Mouse (Mus musculus) liver, embryonic 15.5 days (tissue): ENCODE data around the gene Agap1. TPM values are rescaled to one million over a fixed set of nuclear protein-coding genes. Genes with fewer than 3 reads are reported as not detected.

Experiments
- ATAC-seq: fragments of 200-750 bp; cut with Nextera tagmentation; 2 replicates; pipeline ENCODE4 v1.8.0; 2017; ENCODE audit warnings: moderate number of reproducible peaks, mild to moderate bottlenecking, moderate library complexity; ENCODE audit not compliant: insufficient read depth
- H3K27ac ChIP-seq: fragments of 300-500 bp; sonication (generic); replicated peaks from 2 replicates; pipeline ENCODE4 v1.5.1; 2015; ENCODE audit warnings: mild to moderate bottlenecking, inconsistent platforms
- H3K27me3 ChIP-seq: fragments of 300-500 bp; sonication (generic); 2 replicates; pipeline ENCODE4 v1.6.1; 2015; ENCODE audit warnings: mild to moderate bottlenecking, inconsistent platforms
- H3K36me3 ChIP-seq: fragments of 300-500 bp; sonication (generic); replicated peaks from 2 replicates; pipeline ENCODE4 v1.6.1; 2015; ENCODE audit warnings: moderate library complexity, mild to moderate bottlenecking, inconsistent platforms
- H3K4me1 ChIP-seq: fragments of 300-500 bp; sonication (generic); replicated peaks from 2 replicates; pipeline ENCODE4 v1.6.1; 2015; ENCODE audit warnings: inconsistent platforms
- H3K4me2 ChIP-seq: fragments of 300-500 bp; sonication (generic); 2 replicates; pipeline ENCODE4 v1.6.1; 2015; ENCODE audit warnings: moderate library complexity, mild to moderate bottlenecking, inconsistent platforms
- H3K4me3 ChIP-seq: fragments of 300-500 bp; sonication (generic); replicated peaks from 2 replicates; pipeline ENCODE4 v1.5.1; 2015; ENCODE audit warnings: mild to moderate bottlenecking, inconsistent platforms
- H3K9ac ChIP-seq: fragments of 300-500 bp; sonication (generic); 2 replicates; pipeline ENCODE4 v1.6.1; 2015; ENCODE audit warnings: moderate library complexity, mild to moderate bottlenecking, inconsistent platforms
- H3K9me3 ChIP-seq: fragments of 300-500 bp; sonication (generic); replicated peaks from 2 replicates; pipeline ENCODE4 v1.6.1; 2016; ENCODE audit warnings: inconsistent platforms
- WGBS: fragments of 180-500 bp; shearing (Covaris S2); methylation state at CpG from one replicate; pipeline ENCODE4 v1.1.7; 2015; ENCODE audit warnings: mixed read lengths; ENCODE audit not compliant: insufficient replicate concordance; 5-methylcytosine and 5-hydroxymethylcytosine counted together
- polyA plus RNA-seq: library from polyadenylated mRNA; unstranded; fragments of >200 nt; fragmentation: Nextera tagmentation; extraction: Ambion mirVana; gene quantifications from 2 replicates; pipeline ENCODE4 v1.2.1, GENCODE M21; 2015

Agap1 gene
- polyA plus RNA-seq, 1 experiment from 2014 or later = 1.3 TPM

- Histone ChIP-seq H3K36me3 (no peaks in the 10 kb centered on the region), H3K4me3 (peak overlapping the region; percentile 58), H3K9ac (peak overlapping the region; percentile 15; the same call in 1 of the 2 replicates), H3K9me3 (no peaks in the 10 kb centered on the region), H3K27ac (no peak overlapping the region), H3K4me2 (peak overlapping the region; percentile 72), H3K27me3 (peaks cover 51% of the 10 kb centered on the region), H3K4me1 (peaks cover 17% of the 10 kb centered on the region; the same call in 1 of the 2 replicates)
- no peak for ATAC-seq
- 1% methylated on average over 95 of the region's 95 CpGs for WGBS
Measured at GRCm38 (mm10) chr1:89580999-89581765, 126.6 kb downstream of the Agap1 start.

- Histone ChIP-seq H3K9ac (no peak overlapping the region), H3K27ac (no peak overlapping the region), H3K36me3 (no peaks in the 10 kb centered on the region), H3K9me3 (no peaks in the 10 kb centered on the region), H3K4me3 (peak overlapping the region; percentile 58), H3K4me1 (peaks cover 15% of the 10 kb centered on the region; the same call in 1 of the 2 replicates), H3K4me2 (peak overlapping the region; percentile 72), H3K27me3 (peaks cover 51% of the 10 kb centered on the region)
- ATAC-seq = no peak
- WGBS = 24% methylated on average over 6 of the region's 6 CpGs
Measured at GRCm38 (mm10) chr1:89581766-89582125, 127.1 kb downstream of the Agap1 start.

GRCm38 (mm10) chr1:89583369-89583768, 128.8 kb downstream of the Agap1 start:
- Histone ChIP-seq H3K27me3 (peaks cover 47% of the 10 kb centered on the region), H3K9ac (no peak overlapping the region), H3K36me3 (no peaks in the 10 kb centered on the region), H3K4me1 (0 out of 2 replicates have a peak, but pooled peaks cover 12% of the 10 kb centered on the region), H3K4me3 (no peak overlapping the region), H3K4me2 (no peak overlapping the region), H3K9me3 (no peaks in the 10 kb centered on the region), H3K27ac (no peak overlapping the region)
- no peak for ATAC-seq
- 63% methylated on average over 5 of the region's 5 CpGs for WGBS

GRCm38 (mm10) chr1:89586991-89587683, 132.5 kb downstream of the Agap1 start:
- no peak overlapping the region for H3K4me2 ChIP-seq
- no peaks in the 10 kb centered on the region for H3K9me3 ChIP-seq
- no peaks in the 10 kb centered on the region for H3K4me1 ChIP-seq
- H3K4me3 ChIP-seq = no peak overlapping the region
- 66% methylated on average over 14 of the region's 14 CpGs for WGBS
- H3K9ac ChIP-seq = no peak overlapping the region
- no peaks in the 10 kb centered on the region for H3K36me3 ChIP-seq
- peaks cover 10% of the 10 kb centered on the region for H3K27me3 ChIP-seq
- no peak overlapping the region for H3K27ac ChIP-seq
- ATAC-seq = no peak

DNA sequence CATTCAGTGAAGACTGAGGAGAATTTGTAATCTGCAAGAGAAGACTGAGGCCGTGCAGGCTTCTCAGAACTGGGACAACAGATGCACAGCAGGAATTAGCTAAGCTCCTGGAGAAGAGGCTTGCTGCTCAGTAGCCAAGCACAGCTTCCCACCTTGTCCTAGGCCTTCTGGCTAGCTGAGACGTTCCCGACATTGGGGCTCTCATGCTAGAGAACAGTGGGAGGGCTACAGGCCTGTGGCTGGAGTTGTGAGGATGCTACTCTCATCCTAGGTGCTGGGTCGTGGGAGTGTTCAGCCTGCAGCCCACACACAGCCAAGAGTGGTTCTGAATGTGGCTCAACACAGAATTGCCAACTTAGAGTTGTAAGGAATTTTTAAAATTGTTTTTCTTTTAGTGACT, 133.5 kb downstream of the Agap1 start:
- Histone ChIP-seq H3K9me3 (no peaks in the 10 kb centered on the region), H3K4me1 (no peaks in the 10 kb centered on the region), H3K36me3 (no peaks in the 10 kb centered on the region), H3K4me2 (no peak overlapping the region), H3K27ac (no peak overlapping the region), H3K9ac (no peak overlapping the region), H3K27me3 (no peaks in the 10 kb centered on the region), H3K4me3 (no peak overlapping the region)
- WGBS = 46% methylated on average over 4 of the region's 4 CpGs
- ATAC-seq = no peak

- WGBS = 81% methylated on average over 7 of the region's 7 CpGs
- Histone ChIP-seq H3K27me3 (no peaks in the 10 kb centered on the region), H3K36me3 (no peaks in the 10 kb centered on the region), H3K9ac (no peak overlapping the region), H3K27ac (no peak overlapping the region), H3K9me3 (no peaks in the 10 kb centered on the region), H3K4me3 (no peak overlapping the region), H3K4me2 (no peak overlapping the region), H3K4me1 (no peaks in the 10 kb centered on the region)
- ATAC-seq = no peak
Measured at GRCm38 (mm10) chr1:89590994-89591393, 136.4 kb downstream of the Agap1 start.

- Histone ChIP-seq H3K4me3 (no peak overlapping the region), H3K9me3 (no peaks in the 10 kb centered on the region), H3K4me2 (no peak overlapping the region), H3K9ac (no peak overlapping the region), H3K4me1 (0 out of 2 replicates have a peak, but pooled peaks cover 2% of the 10 kb centered on the region), H3K27me3 (no peaks in the 10 kb centered on the region), H3K36me3 (no peaks in the 10 kb centered on the region), H3K27ac (no peak overlapping the region)
- WGBS = 58% methylated on average over 4 of the region's 4 CpGs
- ATAC-seq = no peak
Measured at GRCm38 (mm10) chr1:89593219-89593618, 138.6 kb downstream of the Agap1 start.

GRCm38 (mm10) chr1:89594999-89595398, 140.4 kb downstream of the Agap1 start:
- no peaks in the 10 kb centered on the region for H3K36me3 ChIP-seq
- H3K4me1 ChIP-seq = 0 out of 2 replicates have a peak, but pooled peaks cover 6% of the 10 kb centered on the region
- H3K4me3 ChIP-seq = no peak overlapping the region
- ATAC-seq = no peak
- no peak overlapping the region for H3K27ac ChIP-seq
- no peak overlapping the region for H3K4me2 ChIP-seq
- no peaks in the 10 kb centered on the region for H3K9me3 ChIP-seq
- 59% methylated on average over 8 of the region's 8 CpGs for WGBS
- H3K27me3 ChIP-seq = no peaks in the 10 kb centered on the region
- H3K9ac ChIP-seq = no peak overlapping the region

GRCm38 (mm10) chr1:89595421-89595820, 140.8 kb downstream of the Agap1 start:
- Histone ChIP-seq H3K4me3 (no peak overlapping the region), H3K27ac (no peak overlapping the region), H3K4me1 (0 out of 2 replicates have a peak, but pooled peaks cover 6% of the 10 kb centered on the region), H3K9ac (no peak overlapping the region), H3K9me3 (no peaks in the 10 kb centered on the region), H3K4me2 (no peak overlapping the region), H3K36me3 (no peaks in the 10 kb centered on the region), H3K27me3 (no peaks in the 10 kb centered on the region)
- WGBS = 58% methylated on average over 7 of the region's 7 CpGs
- ATAC-seq = no peak

GRCm38 (mm10) chr1:89596223-89596622, 141.6 kb downstream of the Agap1 start:
- Histone ChIP-seq H3K27me3 (no peaks in the 10 kb centered on the region), H3K4me1 (0 out of 2 replicates have a peak, but pooled peaks cover 6% of the 10 kb centered on the region), H3K27ac (no peak overlapping the region), H3K9me3 (no peaks in the 10 kb centered on the region), H3K36me3 (no peaks in the 10 kb centered on the region), H3K9ac (no peak overlapping the region), H3K4me2 (no peak overlapping the region), H3K4me3 (no peak overlapping the region)
- no peak for ATAC-seq
- WGBS = 54% methylated on average over 2 of the region's 2 CpGs

DNA sequence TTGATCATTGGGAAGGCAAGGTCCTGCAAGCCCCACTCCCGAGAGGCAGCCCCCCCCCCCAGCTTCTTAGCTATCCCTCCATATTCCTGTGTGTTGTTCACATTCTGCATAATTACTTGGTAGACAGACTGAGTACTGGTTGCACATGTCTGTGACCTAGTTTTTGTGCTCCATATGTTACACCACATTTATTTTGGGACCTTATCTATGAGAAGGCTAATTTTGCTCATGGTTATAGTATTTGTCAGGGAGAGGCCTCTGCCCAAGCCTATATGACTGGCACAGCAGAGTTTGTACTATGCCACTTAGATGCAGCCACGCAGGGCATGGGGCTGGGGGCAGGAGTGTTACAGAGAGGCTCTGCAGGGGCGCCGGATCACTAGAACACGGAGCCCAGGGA, 144.3 kb downstream of the Agap1 start:
- Histone ChIP-seq H3K27me3 (no peaks in the 10 kb centered on the region), H3K4me2 (no peak overlapping the region), H3K9me3 (no peaks in the 10 kb centered on the region), H3K27ac (no peak overlapping the region), H3K4me1 (0 out of 2 replicates have a peak, but pooled peaks cover 6% of the 10 kb centered on the region), H3K4me3 (no peak overlapping the region), H3K9ac (no peak overlapping the region), H3K36me3 (no peaks in the 10 kb centered on the region)
- WGBS = 71% methylated on average over 5 of the region's 5 CpGs
- ATAC-seq = no peak
